Mouse (Mus musculus): ENCODE data around the gene Dapk2.

The Dapk2 gene

GRCm38 (mm10) chr9:66189026-66189425 lies 31.0 kb downstream of the Dapk2 start:
- no peak for DNase-seq

- no peak for DNase-seq
Measured at GRCm38 (mm10) chr9:66194003-66194402, 36.0 kb downstream of the Dapk2 start.

- no peak for DNase-seq
Measured at GRCm38 (mm10) chr9:66196561-66196960, 38.5 kb downstream of the Dapk2 start.

GRCm38 (mm10) chr9:66198533-66198932 lies 40.5 kb downstream of the Dapk2 start:
- DNase-seq = no peak

GRCm38 (mm10) chr9:66199657-66200410 lies 41.8 kb downstream of the Dapk2 start:
- DNase-seq = peak; percentile 93

- no peak for DNase-seq
Measured at GRCm38 (mm10) chr9:66200411-66200789, 42.4 kb downstream of the Dapk2 start.

- DNase-seq = no peak
Measured at GRCm38 (mm10) chr9:66201665-66202064, 43.6 kb downstream of the Dapk2 start.

GRCm38 (mm10) chr9:66202463-66202862 lies 44.4 kb downstream of the Dapk2 start:
- no peak for DNase-seq

GRCm38 (mm10) chr9:66205702-66206101 lies 47.7 kb downstream of the Dapk2 start:
- no peak for DNase-seq

- DNase-seq = no peak
Measured at GRCm38 (mm10) chr9:66206825-66207224, 48.8 kb downstream of the Dapk2 start.

GRCm38 (mm10) chr9:66211420-66211819 lies 53.4 kb downstream of the Dapk2 start:
- DNase-seq = no peak

- DNase-seq = no peak
Measured at GRCm38 (mm10) chr9:66212088-66212487, 54.1 kb downstream of the Dapk2 start.

GRCm38 (mm10) chr9:66212802-66213201 lies 54.8 kb downstream of the Dapk2 start:
- DNase-seq = no peak

- DNase-seq = peak; percentile 48
Measured at GRCm38 (mm10) chr9:66213386-66214032, 55.5 kb downstream of the Dapk2 start.

- no peak for DNase-seq
Measured at GRCm38 (mm10) chr9:66215551-66215950, 57.5 kb downstream of the Dapk2 start.

- DNase-seq = no peak
Measured at GRCm38 (mm10) chr9:66217970-66218369, 59.9 kb downstream of the Dapk2 start.

- DNase-seq = no peak
Measured at GRCm38 (mm10) chr9:66218917-66219725, 61.1 kb downstream of the Dapk2 start.

GRCm38 (mm10) chr9:66223872-66224271 lies 65.8 kb downstream of the Dapk2 start:
- no peak for DNase-seq

GRCm38 (mm10) chr9:66225737-66226485 lies 67.9 kb downstream of the Dapk2 start:
- DNase-seq = no peak

GRCm38 (mm10) chr9:66228456-66229151 lies 70.6 kb downstream of the Dapk2 start:
- DNase-seq = no peak

GRCm38 (mm10) chr9:66231820-66232479 lies 73.9 kb downstream of the Dapk2 start:
- no peak for DNase-seq

- DNase-seq = no peak
Measured at GRCm38 (mm10) chr9:66236615-66237014, 78.6 kb downstream of the Dapk2 start.

All from kidney, adult 9 months (tissue).